Mouse (Mus musculus): Measurements from ENCODE around the gene Gm10340. TPM values are rescaled to one million over a fixed set of nuclear protein-coding genes. Genes with fewer than 3 reads are reported as not detected.

The Gm10340 gene
- polyA plus RNA-seq (2012; rRNA removed; ENCODE audit: low replicate concordance), result 0.16 and 0.36 TPM in 2 replicates

GRCm38 (mm10) chr14:3133697-3134096 lies at the start of gene Gm10340:
TSS of gene Gm10340 (plus strand) at chr14:3133997.

GRCm38 (mm10) chr14:3187955-3188354 lies 54.2 kb downstream of the Gm10340 start, which contains the start of gene Gm5795:
TSS of gene Gm5795 (plus strand) at chr14:3188255.

Other genes with a start within 250 kb of the Gm10340 start
- gene Gm2888, start 104.0 kb upstream of the Gm10340 start, polyA plus RNA-seq (2012; rRNA removed; ENCODE audit: low replicate concordance), result not detected in 2 replicates
- gene Gm2897, start 84.7 kb upstream of the Gm10340 start, polyA plus RNA-seq (2012; rRNA removed; ENCODE audit: low replicate concordance), result 0.11 TPM in 1 of 2 replicates, not detected in the other
- gene Gm5795, start 54.3 kb downstream of the Gm10340 start, polyA plus RNA-seq (2012; rRNA removed; ENCODE audit: low replicate concordance), result not detected in 2 replicates
- 0.18 TPM in 1 of 2 replicates, not detected in the other for gene D830030K20Rik, start 74.5 kb downstream of the Gm10340 start, polyA plus RNA-seq (2012; rRNA removed; ENCODE audit: low replicate concordance)
- not detected in 2 replicates for gene Gm2956, start 198.6 kb downstream of the Gm10340 start, polyA plus RNA-seq (2012; rRNA removed; ENCODE audit: low replicate concordance)